Mouse (Mus musculus) intestine, postnatal 0 days (tissue): ENCODE measurements at regions not wholly inside any gene's neighbourhood (a gene's known extent, or its start where the extent isn't known, plus 50 kb on each side); places are given as distances from the start of the nearest gene placed in this dataset.

ENCODE experiments used
- ATAC-seq: fragments of 200-750 bp; cut with Nextera tagmentation; 2 replicates; pipeline ENCODE4 v1.8.0; 2017; ENCODE audit warnings: mild to moderate bottlenecking, moderate TSS enrichment, moderate library complexity
- H3K27ac ChIP-seq: fragments of 300-500 bp; sonication (generic); 2 replicates; pipeline ENCODE4 v1.5.1; 2014; ENCODE audit warnings: mild to moderate bottlenecking, low read depth, low read length, moderate library complexity
- H3K27me3 ChIP-seq: fragments of 300-500 bp; sonication (generic); replicated peaks from 2 replicates; pipeline ENCODE4 v1.6.1; 2014; ENCODE audit warnings: low read length, mixed read lengths; ENCODE audit not compliant: control insufficient read depth, insufficient read depth
- H3K36me3 ChIP-seq: fragments of 300-500 bp; sonication (generic); 2 replicates; pipeline ENCODE4 v1.6.1; 2014; ENCODE audit warnings: mild to moderate bottlenecking, moderate library complexity; ENCODE audit not compliant: control insufficient read depth, insufficient read depth
- H3K4me1 ChIP-seq: fragments of 300-500 bp; sonication (generic); replicated peaks from 2 replicates; pipeline ENCODE4 v1.6.1; 2014; ENCODE audit warnings: antibody characterized with exemption, low read length, mixed read lengths; ENCODE audit not compliant: control insufficient read depth, insufficient read depth
- H3K4me2 ChIP-seq: fragments of 300-500 bp; sonication (generic); replicated peaks from 2 replicates; pipeline ENCODE4 v1.6.1; 2014; ENCODE audit warnings: low read depth, mild to moderate bottlenecking, moderate library complexity
- H3K4me3 ChIP-seq: fragments of 300-500 bp; sonication (generic); 2 replicates; pipeline ENCODE4 v1.5.1; 2014; ENCODE audit warnings: low read depth, low read length
- H3K9ac ChIP-seq: fragments of 300-500 bp; sonication (generic); 2 replicates; pipeline ENCODE4 v1.6.1; 2014; ENCODE audit warnings: mild to moderate bottlenecking, low read depth, low read length
- H3K9me3 ChIP-seq: fragments of 300-500 bp; sonication (generic); 2 replicates; pipeline ENCODE4 v1.6.1; 2016; ENCODE audit warnings: mixed run types; ENCODE audit not compliant: control insufficient read depth
- CTCF ChIP-seq: sonication (generic); IDR thresholded peaks from 2 replicates; pipeline ENCODE4 v1.5.1; 2016; ENCODE audit warnings: low read depth, mild to moderate bottlenecking, control low read depth, antibody characterized with exemption, moderate library complexity
- WGBS: fragments of 180-500 bp; shearing (Covaris S2); extraction: QIAGEN DNeasy Blood & Tissue Kit; methylation state at CpG from one replicate; pipeline ENCODE4 v1.1.7; 2014; 5-methylcytosine and 5-hydroxymethylcytosine counted together

DNA sequence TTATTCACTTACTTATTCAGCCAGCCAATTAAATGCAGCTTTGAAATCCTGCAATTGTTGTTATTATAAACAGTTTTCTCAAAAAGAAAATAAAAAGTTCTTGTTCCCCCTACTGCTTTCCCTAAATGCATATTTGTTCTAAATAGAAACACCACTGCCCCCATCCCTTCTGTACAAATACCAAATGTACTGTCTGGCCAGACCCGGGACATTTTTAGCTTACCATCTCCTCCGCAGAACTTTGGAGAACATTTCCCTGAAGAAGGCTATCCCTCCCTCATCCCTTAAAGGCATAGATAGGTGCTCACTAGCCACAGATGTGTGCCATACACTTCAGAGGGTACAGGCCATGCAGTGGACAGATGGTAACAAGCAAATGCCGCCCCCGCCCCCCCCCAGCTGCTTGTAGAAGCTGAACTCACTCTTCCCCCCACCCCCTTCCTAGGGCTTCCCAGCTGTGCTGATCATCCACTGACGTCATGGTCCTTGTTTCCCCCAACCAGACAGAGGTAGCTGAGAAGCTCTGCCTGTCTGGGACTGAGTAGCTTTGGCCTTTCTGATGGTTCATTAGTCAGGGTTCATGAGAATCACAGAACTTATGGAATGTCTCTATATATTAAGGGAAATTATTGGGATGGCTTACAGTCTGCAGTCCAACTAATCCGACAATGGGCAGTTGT lies 98.9 kb upstream of the Rbpj start:
- H3K4me3 ChIP-seq = no peak overlapping the region
- WGBS = 78% methylated on average over 6 of the region's 6 CpGs

DNA sequence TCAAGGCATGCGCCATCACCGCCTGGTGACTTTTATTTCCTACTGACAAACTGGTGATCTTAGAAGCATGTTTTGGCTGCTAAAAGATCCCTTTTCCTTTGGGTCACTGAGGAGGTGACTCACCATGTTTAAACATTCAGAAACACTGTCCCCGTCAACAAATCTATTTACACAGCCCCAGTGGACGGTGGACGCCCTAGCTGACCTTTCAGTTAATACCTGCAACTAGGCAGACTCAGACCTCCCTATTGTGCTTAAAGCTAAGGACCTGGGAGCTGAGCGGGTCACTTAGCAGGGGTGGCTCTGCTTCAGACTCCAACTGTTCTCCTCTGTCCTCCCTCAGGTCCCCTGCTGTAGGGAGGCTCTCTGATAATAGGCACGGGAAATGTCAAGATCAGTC lies 95.7 kb upstream of the Rbpj start:
- 84% methylated on average over 7 of the region's 7 CpGs for WGBS
- no peaks in the 10 kb centered on the region for H3K4me1 ChIP-seq
- no peak for ATAC-seq
- no peak for TF ChIP-seq CTCF
- no peak overlapping the region for H3K4me3 ChIP-seq
- no peaks in the 10 kb centered on the region for H3K27me3 ChIP-seq
- no peaks in the 10 kb centered on the region for H3K36me3 ChIP-seq
- no peak overlapping the region for H3K9ac ChIP-seq
- H3K9me3 ChIP-seq = no peaks in the 10 kb centered on the region
- H3K4me2 ChIP-seq = no peak overlapping the region
- H3K27ac ChIP-seq = no peak overlapping the region

More for the DNA sequence above, 98.9 kb upstream of the Rbpj start:
- no peak overlapping the region for H3K4me2 ChIP-seq
- H3K4me1 ChIP-seq = no peaks in the 10 kb centered on the region
- H3K9ac ChIP-seq = no peak overlapping the region
- no peak for TF ChIP-seq CTCF
- H3K27me3 ChIP-seq = no peaks in the 10 kb centered on the region
- H3K9me3 ChIP-seq = no peaks in the 10 kb centered on the region
- H3K36me3 ChIP-seq = no peaks in the 10 kb centered on the region
- ATAC-seq = no peak
- H3K27ac ChIP-seq = no peak overlapping the region

DNA sequence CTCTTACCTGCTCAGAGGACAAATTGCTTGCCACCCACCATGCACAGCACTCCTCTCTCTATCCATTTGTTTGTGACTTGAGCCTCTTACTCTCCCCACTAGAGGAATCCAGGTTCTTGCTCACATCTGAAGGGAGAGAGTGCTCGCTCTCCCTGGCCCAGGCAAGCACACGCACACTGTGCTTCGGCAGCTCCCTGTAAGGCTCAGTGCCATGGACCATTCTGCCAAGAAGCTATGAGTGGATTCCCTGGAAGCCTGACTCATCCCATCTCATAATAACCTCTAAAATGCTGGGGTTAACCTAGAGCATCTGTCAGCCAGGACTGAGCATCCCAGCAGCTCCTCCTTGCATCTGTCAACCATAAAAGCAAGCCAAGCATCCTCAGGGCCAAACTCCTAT lies 94.3 kb upstream of the Rbpj start:
- Histone ChIP-seq H3K9ac (no peak overlapping the region), H3K27ac (no peak overlapping the region), H3K4me3 (no peak overlapping the region), H3K4me2 (no peak overlapping the region), H3K9me3 (no peaks in the 10 kb centered on the region), H3K27me3 (no peaks in the 10 kb centered on the region), H3K4me1 (no peaks in the 10 kb centered on the region), H3K36me3 (no peaks in the 10 kb centered on the region)
- no peak for TF ChIP-seq CTCF
- no peak for ATAC-seq
- WGBS = 77% methylated on average over 3 of the region's 3 CpGs

DNA sequence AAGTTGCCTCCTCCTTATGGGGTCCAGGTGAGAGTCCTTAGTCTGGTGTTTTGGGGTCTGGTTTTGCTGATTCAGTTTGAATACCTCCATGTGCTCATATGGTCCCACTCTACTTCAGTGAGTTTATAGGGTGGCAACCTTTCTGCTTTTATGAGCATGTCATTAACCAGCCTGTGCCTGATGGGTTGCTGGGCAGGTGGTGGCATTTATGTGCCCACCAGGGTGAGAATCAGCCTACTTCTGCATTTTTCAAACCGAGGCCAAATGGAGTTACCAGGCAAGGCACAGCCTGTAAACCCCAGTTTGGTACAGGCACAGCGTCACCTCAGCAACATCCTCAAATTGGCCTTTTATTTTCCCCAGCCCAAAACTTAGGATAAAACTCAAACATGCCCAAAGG lies 92.6 kb upstream of the Rbpj start:
- H3K4me1 ChIP-seq = 0 out of 2 replicates have a peak, but pooled peaks cover 2% of the 10 kb centered on the region
- H3K4me2 ChIP-seq = no peak overlapping the region
- no peak for ATAC-seq
- 82% methylated on average over 2 of the region's 2 CpGs for WGBS
- H3K4me3 ChIP-seq = no peak overlapping the region
- no peak overlapping the region for H3K9ac ChIP-seq
- H3K36me3 ChIP-seq = no peaks in the 10 kb centered on the region
- H3K9me3 ChIP-seq = no peaks in the 10 kb centered on the region
- H3K27ac ChIP-seq = no peak overlapping the region
- TF ChIP-seq CTCF = no peak
- no peaks in the 10 kb centered on the region for H3K27me3 ChIP-seq

DNA sequence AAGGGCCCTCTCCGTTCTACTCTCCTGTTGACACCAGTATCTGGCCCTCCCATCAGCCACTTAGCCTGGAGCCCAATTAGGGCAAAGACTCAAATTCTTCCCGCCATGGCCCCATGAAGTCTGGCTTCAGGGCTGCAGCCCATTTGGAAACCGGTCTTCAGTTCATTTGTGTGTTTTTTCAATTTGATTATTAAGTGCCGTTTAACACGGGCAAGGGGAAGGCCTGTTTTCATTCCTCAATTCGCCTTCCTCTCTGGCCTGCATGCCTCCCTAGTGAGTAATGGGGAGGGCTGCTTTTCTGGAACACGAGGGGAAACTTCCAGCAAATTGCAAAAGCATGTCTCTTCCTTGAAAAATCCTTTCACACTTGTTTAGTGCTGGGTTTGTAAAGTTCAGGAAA lies 89.1 kb upstream of the Rbpj start:
- ATAC-seq = no peak
- no peak overlapping the region for H3K27ac ChIP-seq
- TF ChIP-seq CTCF = no peak

DNA sequence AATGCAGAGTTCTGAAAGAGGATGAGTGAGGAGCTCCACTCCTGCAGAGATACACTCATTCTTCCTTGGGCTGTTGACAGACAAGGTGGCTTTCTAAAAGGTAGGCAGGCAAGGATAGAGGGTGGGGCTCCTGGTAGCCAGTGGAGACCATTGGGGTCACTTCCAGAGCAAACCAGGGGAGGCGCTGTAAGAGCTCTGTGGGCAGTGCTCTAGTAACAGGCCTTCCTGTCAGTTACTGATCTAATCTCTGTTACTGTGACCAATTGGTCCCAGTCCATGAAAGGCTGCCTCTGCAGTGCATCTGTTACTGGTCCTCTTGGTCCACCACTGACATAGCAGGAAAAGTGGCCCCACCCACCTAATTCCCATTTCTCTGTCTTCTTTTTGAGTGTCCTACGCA lies 88.3 kb upstream of the Rbpj start:
- H3K9me3 ChIP-seq = no peaks in the 10 kb centered on the region
- peak; percentile 34 for TF ChIP-seq CTCF
- WGBS = 88% methylated on average over 2 of the region's 2 CpGs
- no peak overlapping the region for H3K9ac ChIP-seq
- H3K36me3 ChIP-seq = no peaks in the 10 kb centered on the region
- H3K27ac ChIP-seq = no peak overlapping the region
- H3K27me3 ChIP-seq = no peaks in the 10 kb centered on the region; the same call in 1 of the 2 replicates
- H3K4me3 ChIP-seq = no peak overlapping the region
- no peak overlapping the region for H3K4me2 ChIP-seq
- 0 out of 2 replicates have a peak, but pooled peaks cover 2% of the 10 kb centered on the region for H3K4me1 ChIP-seq
- no peak for ATAC-seq

More for the DNA sequence above, 89.1 kb upstream of the Rbpj start:
- Histone ChIP-seq H3K27me3 (no peaks in the 10 kb centered on the region; the same call in 1 of the 2 replicates), H3K9me3 (no peaks in the 10 kb centered on the region), H3K4me1 (0 out of 2 replicates have a peak, but pooled peaks cover 2% of the 10 kb centered on the region), H3K36me3 (no peaks in the 10 kb centered on the region), H3K4me2 (no peak overlapping the region), H3K4me3 (no peak overlapping the region), H3K9ac (no peak overlapping the region)
- WGBS = 58% methylated on average over 7 of the region's 7 CpGs
